Mouse (Mus musculus) c-Kit-positive CD71-positive TER-119-positive erythroid progenitor cells, embryonic 14.5 days (primary cell): Measurements from ENCODE around the gene Traf2.
A peak's percentile ranks its signal among the peaks of the same experiment; 100 is the strongest.

Source experiments
- DNase-seq: peaks from one replicate; pipeline ENCODE4 v3.0.0-alpha.2; 2013; ENCODE audit warnings: low spot score

Traf2 gene

DNA sequence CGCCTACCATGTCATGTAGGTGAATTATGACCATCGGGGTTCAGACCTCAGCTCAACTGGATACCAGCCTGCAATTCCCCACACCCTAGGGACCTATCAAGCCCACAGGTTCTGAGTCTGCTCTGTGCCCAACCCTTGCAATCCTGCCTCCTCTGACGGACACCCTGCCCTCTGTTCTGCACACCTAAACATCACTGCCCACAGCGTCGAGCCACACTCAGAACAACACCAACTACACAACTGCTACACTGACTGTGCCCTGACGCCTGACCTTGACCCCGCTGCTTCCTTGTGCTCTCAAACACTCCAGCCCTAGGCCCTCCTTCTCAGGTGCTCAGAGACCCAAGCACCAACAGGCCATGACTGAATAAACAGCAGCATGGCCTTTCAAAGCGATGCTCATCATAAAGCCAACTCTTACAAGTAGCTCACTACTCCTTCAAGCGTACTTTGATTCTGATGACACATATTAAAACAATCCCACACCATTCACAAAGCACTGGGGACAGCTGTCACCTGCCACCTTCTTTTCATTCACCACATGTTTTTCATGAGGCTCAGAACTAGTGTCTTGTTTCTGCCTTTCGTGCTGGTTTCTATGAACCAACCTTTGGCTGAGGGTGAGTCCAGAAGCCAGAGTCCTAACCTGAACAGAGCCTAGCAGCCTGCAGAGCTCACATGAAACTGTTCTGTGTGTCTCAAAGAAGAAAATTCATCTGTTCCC lies 4.9 kb downstream of the Traf2 start:
- no peak for DNase-seq

DNA sequence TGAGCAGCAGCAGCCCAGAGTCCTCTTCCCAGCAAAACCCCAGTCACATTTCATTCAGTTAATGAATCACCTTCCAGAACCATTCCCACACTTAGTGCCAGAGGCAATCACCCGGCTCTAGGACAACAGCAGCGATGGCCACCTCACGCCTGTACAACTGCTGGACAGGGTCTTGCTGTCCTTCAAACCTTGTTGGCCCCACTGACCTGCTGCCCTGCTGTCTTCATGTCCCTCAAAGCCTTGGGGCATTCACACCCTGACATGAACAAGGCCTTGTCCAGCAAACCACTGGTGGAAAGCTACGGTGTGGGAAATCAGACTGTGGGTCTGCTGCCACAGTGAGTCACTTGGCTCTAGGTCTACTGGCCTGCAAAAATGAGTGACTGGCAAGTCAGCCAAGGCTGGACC lies 6.2 kb downstream of the Traf2 start:
- no peak for DNase-seq

DNA sequence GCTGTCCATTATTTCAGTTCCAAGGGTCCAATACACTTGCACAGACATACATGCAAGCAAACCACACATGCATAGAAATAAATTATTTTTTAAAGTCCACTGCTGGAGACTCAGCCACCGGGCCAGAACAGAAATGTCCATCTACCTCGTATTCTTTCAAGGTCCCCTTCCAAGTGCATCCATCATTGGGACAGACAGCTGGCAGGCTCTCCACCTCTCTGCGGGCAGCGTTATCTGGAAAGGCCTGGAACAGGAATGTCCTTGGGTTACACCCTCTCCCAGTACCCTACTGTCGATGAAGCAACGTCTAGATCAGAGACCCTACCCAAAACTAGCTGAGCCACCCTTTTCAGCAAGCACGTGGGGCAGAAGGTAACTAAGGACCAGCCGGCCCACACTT lies 10.2 kb downstream of the Traf2 start:
- no peak for DNase-seq

DNA sequence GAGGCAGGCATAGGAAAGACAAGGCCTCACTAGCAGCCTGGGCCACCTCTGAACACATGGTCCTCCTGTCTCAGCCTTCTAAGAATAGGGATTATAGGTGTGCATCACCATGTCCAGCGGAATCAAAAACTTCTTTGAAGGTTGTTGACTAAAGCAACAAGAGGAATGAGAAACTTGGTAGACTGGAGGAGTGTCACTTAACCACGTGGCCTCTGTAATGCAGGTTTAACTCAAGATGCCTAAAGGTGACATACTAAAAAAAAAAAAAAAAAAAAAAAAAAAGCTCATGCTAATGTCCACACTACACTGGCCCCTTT lies 11.9 kb downstream of the Traf2 start:
- DNase-seq: no peak

DNA sequence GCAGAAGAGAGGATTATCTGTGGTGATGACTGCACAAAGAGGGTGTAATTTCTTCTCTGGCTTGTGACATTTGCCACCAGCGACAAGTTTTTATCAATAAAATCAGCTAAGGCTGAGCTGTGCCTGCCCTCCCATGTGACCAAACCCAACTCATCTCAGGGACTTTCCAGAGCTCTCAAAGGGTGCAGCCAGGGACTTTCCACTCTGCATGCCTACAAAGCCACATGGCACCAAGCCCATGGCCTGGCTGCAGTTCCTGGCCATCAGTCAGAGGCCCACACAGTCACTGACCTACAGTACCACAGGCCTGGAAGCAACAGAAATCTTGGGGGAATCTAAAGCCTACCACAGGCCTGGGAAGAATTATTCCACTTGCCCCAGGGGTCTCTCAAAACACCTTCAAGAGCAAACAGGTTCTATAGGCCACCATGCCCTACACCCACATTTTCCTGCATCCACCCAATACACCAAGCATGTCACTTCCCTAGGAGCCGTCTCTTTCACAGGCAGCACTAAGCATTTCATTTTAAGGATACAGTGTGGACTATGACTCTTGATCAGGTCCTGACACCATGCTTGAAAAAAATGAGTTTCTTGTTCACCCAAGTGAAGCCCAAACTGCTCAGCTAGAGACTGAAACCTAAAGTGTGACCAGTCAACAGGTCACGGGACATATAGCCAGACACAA lies 12.4 kb downstream of the Traf2 start:
- DNase-seq: peak; percentile 46

DNA sequence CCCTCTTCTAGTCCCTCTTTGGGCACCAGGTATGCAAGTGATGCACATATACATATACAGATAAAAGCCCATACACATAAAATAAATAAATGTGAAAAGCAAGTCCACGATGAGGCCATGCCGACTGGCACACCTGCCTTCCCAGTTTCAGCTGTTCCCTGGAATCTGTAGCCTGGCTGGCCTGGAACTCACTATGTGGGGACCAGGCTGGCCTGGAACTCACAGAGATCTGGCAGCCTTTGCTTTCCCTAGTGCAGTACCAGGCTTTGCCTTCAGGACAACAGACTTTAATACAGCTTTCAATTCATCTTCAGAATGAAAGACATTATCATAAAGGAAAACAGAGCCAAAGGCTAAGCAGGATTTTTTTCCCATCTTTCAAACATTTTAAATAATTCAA lies 13.0 kb downstream of the Traf2 start:
- no peak for DNase-seq

DNA sequence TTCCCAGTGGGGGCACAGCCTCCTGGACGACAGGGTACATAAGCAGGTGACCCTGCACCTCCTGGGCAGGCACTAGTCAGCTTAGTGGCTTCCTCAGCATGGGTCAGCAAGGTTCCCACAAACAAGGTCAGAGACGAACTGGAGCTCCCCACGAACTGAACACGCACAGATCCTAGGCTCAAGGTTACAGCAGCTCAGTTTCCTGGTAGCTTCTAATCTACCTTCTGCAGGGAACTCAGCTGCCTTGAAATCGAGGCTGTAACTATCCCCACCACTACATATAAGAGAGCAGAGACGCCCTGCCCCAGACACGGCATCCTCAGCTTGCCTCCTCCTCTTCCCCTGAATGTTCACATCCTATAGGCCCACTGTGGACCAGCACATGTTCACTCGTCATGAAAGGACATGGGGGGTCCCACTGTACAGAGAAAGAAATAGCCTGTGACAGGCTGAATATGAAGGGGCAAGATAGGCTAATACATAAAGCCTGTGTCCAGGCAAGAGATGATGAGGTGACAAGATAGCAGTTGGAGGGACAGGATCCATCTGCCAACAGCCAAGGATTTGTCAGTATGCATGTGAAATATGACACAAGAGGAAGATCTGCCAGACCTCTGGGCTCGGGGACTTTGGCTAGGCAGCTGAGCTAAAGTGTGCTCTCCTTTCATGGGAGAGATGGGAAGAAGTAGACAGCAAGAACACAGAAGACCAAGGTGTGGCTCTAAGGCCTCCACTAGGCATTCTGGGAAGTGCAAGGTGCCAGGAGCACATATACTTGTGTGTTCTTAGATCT lies 20.0 kb downstream of the Traf2 start:
- DNase-seq: no peak

DNA sequence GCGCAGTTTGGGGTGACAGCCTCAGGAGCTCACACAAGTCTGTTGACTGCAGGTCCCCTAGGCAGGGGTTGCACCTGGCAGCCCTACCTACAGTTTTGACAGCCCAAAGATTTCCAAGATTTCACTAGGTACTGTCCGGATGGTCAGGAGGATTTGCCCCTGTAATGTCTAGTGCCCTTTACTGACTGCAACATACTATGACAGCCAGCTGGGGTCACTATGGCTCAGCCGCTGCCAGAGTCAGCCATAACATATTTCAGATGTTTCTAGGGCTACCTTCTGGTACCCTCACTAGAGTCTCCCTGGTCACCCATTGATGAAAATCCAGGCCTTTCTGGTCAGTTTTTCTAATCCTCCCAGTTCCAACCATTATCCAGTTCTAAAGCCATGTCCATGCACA lies 36.8 kb downstream of the Traf2 start:
- no peak for DNase-seq

DNA sequence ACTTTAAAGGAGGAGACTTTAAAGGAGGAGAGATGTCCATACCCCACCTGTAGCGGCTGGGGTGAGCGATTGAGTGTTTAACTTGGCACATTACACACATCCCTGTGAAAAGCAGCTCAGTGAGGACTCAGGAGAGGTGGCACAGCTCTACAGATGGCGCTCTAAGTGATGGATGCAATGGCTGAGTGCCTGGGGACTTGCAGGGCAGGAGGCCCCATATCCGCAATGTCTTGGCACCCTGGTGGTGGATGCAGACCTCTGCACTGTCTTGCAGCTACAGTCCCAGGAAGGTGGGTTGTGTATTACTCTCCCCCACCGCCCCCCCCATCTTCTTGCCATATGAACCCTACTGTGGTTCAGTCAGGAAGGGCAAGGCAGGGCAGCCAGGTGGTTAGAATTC lies 39.8 kb downstream of the Traf2 start:
- no peak for DNase-seq

DNA sequence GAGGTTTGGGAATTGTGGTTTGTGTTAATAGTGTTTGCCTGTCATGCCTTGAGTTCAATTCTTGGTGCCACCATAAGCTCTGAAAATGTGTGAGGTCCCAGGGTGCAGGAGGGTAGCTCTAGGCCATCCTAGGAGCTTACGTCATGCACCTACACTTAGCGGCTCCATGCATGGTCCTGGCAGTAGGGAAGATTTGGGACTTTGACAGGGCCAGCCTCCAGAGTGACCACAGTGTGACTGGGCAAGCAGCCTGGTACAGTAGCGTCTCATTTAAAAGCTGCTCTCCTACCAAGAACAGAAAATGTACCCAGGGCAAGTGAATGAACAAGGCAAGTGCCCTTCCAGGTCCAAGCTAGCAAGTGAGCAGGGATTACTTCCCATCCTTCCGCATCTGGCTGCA lies 40.9 kb downstream of the Traf2 start:
- no peak for DNase-seq

DNA sequence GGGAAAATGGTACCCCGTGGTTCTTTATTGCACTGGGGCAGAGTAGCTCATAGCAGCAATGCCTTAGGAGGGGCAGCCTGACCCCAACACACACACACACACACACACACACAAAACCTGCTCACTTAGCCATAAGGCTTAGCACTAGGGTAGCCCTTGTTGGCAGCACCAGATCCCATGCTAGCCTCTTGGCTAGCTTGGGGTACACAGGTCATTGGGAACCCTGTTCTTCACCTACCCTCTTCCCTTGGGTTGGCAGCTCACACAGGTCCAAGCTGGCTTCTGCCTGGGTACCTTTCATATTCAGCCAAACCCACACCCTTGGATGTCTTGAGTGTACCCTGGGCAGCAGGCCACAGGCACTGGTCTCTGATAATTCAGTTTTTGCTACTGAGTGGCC lies 41.7 kb downstream of the Traf2 start:
- DNase-seq: no peak

DNA sequence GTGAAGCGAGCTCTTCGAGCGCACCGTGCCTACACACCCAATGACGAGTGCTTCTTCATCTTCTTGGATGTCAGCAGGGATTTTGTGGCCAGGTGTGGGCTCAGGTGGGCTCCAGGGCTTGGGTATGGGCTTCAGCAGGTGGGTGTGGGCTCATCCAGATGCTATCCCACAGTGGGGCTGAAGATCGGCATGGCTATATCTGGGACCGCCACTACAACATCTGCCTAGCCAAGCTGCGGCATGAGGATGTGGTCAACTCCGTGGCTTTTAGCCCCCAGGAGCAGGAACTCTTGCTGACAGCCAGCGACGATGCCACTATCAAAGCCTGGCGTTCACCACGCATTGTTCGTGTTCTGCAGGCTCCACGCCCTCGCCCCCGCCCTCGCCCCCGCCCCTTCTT lies 42.2 kb downstream of the Traf2 start:
- no peak for DNase-seq

DNA sequence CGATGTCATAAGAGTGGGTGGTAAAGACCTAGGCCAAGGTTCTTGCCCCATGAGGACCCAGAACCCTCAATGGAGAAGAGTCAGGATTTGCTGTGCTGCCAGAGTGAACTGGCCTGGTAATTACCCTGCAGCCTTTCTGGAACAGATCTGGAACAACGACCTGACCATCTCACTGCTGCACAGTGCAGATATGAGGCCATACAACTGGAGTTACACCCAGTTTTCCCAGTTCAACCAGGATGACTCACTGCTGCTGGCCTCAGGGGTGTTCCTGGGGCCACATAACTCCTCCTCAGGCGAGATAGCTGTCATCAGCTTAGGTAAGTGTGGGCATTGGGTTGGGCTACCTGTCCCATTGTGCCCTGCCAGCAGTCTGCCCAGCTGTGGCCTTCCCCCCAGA lies 44.0 kb downstream of the Traf2 start:
- DNase-seq: peak; percentile 85

DNA sequence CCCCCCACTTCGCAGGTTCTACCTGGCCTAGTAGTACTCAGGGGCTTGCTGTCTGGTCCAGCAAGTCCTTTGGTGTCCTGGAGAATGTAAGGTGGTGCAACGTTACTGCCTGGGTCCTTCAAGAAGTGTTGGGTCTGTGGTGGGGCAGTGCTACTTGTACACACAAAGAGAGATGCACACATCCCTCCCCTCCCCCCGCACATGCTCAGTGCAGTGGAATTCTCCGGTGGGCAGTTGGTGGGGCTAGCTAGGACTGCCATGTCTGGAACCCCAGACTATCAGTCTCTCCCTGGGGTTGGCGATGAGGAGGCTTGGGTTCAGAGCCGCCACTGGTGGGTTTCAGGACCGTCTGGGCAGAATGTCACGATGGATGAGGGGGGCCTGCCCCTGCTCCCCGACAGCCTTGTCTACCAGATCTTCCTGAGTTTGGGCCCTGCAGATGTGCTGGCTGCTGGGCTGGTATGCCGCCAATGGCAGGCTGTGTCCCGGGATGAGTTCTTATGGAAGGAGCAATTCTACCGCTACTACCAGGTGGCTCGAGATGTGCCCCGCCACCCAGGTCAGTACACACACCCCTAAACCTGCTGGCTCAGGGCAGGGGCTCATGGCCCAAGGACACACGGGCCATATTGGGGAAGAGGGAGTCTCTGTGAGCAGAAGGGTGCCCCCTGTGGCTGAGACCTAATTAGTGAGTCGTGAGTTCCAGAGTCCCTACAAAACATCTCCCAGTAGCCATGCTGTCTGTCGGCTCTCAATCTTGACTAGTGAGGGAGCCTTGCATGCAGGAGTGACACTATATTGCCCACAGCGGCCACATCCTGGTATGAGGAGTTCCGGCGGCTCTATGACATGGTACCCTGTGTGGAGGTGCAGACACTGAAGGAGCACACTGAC lies 44.9 kb downstream of the Traf2 start, which contains the start of gene C8g:
TSS of gene C8g (minus strand) at position 127 of the 894 bp plus-strand sequence.
- no peak for DNase-seq

DNA sequence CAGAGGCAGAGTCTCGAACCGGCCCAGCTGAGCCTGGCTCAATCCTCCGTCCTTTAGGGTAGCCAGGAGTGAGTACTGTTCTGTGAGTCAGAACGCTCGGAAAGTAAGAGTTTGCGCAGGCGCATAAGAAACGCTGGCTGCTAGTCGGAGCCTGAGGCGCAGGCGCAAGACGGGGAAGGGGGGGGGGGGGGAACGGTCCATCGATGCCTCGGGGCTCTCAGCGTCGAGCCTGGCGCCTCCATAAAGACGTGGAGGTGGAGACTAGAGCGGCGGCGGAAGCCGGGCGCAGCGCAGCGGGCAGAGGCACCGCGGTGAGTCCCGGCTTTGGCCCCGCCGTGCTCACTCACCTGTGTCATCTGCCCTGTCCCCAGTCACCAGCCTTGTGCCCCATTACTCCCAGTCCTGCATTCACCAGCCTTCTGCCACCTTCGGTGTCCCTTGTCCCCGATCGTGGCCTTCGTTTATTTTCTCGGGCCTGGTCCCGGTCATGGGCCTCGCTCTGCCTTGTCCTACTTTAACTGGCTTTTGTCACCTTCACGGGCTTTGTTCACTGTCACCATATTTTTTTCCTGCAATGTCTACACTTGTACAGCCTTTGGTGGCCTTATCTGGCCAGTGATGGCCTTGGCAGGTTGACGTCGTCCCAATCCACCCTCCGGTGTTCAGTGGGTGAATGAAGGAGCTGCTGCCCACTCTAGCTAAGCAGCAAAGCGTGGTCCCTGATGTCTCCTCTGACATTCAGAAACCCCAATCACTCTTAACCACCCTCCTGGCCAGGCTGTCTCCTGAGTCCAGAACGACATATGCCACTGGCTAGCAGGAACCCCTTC lies 45.9 kb downstream of the Traf2 start, which contains the start of gene Fbxw5:
TSS of gene Fbxw5 (plus strand) at position 175 of the 830 bp plus-strand sequence.
- DNase-seq: peak; percentile 92

DNA sequence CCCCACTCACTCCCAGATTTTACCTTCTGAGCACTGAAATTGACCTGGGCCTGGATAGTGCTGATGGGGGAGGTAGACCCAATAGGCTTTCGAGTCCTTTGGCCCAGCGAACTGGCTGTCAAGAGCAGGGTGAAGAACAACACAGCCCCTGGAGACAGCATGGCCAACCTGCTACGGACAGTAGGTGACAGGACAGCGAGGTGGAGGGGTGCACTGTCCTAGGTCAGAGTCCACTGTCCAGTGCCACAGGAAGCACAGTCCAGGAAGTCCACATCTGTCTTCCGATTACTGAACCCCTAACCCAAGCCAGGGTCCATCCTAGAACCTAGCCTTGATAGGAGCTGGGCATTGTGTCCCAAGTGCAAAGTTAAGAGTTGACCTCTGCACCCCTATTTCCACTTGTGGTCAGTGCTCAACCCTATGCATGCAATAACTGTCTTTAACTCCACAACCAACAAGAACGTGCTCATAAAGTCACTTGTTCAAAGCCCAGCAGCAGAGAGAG lies 46.6 kb downstream of the Traf2 start:
- no peak for DNase-seq

DNA sequence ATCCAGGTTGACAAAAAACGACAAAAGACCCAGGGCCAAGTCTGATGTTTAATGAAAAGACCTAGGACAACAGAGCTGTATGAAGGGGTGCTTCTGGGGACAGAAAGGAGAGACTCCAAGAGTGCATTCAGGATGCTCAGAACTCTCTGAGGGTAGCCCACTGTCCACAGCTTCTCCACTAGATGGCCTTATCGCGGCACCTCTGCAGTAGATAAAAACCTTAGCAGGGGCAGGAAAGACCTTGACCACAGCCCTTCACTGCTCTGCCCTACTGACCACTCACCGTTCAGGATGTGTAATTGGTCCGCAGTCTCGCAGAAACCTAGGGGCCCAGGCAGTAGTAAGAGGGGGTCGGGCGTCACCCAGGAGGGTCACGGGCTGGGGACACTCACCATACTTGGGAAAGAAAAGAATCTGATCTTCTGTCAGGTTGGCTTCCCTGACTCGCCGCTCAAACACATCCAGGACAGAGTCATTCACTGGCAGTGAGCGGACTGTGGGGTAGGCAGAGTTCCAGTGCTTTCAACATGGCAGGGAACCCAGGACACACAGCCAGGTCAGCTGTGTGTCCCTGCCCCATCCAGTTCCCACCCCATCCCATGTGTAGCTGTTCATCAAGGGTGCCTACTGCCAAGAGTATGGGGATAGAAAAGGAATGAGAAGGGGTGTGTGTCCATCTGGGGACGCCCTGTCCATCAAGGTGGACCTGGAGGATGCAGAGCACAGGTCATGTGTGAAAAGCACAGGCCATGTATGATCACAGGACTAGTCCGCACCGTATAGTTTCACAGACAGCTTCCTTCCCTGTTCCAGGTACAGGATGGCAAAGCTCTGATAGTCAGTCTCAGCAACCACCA lies 47.9 kb downstream of the Traf2 start:
- no peak for DNase-seq

DNA sequence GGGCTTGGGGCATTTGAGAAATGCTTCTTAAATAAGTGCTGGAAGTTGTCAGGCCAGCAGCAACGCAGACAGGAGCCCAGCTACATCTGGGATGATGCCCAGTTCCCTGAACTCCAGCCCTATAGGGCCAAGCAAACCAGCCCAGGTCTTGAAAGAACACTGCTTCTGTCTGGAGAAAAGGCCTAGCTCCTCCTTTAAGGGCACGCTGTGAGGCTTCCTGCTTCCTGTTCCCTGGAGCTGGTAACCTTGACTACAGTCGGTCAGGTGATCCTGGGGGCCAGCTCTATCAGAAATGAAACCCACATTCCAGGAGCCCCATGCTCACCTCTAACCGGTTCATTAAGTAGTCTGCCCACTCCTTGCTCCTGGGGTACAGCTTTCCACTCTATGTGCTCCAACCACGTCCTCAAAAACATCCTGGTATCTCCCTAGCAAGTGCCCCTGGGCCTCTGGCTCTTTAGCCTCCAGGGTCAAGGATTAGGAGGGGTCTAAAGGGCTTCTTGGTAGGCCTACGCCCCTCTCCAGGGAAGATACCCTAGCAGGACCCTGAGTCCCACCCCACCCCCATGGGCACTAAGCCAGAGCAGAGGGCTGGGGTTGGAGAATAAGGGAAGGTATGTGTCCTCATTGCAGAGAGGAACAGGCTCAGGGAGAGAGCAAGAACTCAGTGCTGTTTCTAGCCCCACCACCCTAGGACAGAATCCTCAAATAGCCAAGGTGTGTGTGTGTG lies 48.7 kb downstream of the Traf2 start:
- no peak for DNase-seq

DNA sequence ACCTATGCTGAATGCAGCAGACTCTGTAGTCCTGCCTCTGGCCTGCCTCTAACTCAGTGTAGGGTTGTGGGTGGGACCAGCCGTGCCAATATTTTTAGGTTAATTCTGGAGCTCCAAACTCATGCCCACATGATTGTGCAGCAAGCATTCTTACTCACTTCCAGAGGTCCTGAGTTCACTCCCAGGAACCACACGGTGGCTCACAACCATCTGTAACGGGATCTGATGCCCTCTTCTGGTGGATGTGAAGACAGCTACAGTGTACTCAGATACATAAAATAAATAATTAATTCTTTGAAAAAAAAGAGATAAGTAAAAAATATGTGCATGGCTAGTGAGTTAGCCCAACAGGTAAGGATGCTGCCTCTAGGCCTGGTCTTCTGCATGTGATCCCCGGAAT lies 50.3 kb downstream of the Traf2 start:
- no peak for DNase-seq
